Mouse (Mus musculus) megakaryocyte-erythroid progenitor cell, adult 5-6 weeks (primary cell): ENCODE measurements at regions not wholly inside any gene's neighbourhood (a gene's known extent, or its start where the extent isn't known, plus 50 kb on each side); places are given as distances from the start of the nearest gene placed in this dataset.
"Not testable (repeated sequence)": the region's sequence is repeated elsewhere in the genome, so short reads cannot be mapped to it uniquely, and the experiment has no call there.

Experiments used
- ATAC-seq: replicated peaks from 2 replicates; pipeline ENCODE4 v1.8.0; 2016; ENCODE audit warnings: mild to moderate bottlenecking, inconsistent platforms; ENCODE audit not compliant: severe bottlenecking, poor library complexity, low FRiP score, low TSS enrichment

DNA sequence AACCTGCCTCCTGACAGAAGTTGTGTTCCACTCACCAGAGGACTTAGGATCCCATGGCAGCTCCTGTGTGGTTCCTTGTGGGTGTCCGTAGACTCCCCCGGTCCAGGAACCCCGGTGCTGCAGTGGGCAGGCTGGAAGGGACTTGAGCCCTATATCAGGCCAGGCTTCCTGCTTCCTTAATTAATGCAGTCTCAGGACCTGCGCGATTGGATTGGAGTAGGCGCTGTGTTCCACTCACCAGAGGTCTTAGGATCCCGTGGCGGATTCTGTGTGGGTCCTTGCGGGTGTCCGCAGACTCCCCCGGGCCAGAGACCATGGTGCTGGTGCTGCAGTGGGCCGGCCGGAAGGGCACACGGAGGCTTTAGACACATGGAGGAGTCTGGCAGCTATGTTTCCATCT lies 288.7 kb downstream of the Fut8 start:
- not testable (repeated sequence) for ATAC-seq

DNA sequence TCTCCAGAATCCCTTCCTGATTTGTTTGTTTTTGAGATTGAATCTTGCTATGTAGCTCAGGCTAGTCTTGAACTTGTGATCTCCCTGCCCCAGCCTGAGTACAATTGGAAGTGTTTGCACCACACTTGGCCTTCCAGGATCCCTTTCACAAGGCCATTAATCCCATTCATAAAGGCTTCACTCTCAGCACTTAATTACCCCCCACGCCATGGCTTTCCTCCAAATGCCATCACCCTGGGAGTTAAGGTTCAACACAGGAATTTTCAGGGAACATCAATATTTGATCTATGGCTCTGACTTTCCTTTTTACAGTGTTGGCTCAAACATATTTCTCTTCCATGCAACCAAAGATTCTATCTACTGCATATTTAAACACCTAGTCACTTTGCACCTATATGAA lies 289.6 kb downstream of the Fut8 start:
- no peak for ATAC-seq

DNA sequence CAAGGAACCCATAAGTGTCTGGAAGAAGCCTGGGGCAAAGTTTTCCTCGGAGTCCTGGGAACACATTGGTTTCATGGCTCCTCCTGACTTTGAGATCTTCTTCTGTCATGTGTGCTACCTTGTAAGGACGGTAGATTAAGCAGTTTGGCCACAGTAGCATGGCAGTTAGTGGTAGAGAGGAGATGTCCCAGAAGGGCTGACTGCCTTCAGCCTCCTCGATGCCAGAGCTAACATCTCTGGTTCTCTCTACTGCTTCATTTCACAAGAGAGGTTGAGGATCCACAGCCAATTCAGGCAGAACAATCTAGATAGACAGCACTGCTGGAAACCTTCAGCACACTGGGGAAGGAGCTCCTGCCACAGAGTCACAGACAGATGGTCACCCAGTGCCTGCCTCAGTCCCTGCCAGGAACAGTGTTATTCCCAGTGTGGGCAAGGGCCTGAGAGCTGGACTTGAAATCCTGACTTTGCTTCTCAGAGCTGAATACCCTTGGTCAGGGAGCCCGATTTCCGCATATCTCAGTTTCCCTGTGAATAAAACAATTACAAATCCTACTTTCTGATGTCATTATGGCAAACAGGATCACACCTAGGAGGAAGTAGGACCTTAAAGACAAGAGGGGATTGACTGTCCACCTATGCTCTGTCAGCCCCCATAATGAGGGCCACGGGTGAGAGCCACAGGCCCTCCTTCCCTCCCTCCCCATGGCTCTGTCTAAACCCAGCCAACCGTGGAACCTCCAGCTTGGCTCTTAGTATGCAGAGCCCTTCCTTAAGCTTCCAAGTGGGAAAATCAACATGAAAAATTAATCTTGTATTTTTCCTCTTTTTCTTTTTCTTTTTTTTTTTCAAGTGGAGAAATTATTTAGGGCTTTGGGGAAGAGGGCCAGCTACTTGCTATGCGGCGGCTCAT lies 290.3 kb downstream of the Fut8 start:
- no peak for ATAC-seq

DNA sequence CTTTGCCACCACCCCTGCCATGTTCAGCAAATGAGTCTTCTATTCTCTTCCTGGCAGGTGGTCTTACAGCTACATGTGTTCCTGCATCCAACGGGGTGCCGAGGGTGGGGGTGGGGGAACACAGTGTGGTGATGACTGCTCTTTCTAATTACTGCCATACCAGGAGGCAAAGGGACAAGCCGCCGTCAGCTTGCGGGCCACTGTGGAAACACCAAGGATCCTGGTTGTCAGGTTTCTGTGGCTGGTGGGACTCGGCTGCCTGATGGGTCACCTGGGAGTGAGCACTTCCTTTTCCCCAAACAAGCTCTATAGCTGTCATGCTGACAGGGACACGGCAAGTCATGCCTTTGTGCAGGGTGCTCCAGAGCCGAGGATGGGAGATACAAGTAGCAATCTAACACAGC lies 290.9 kb downstream of the Fut8 start:
- no peak for ATAC-seq

DNA sequence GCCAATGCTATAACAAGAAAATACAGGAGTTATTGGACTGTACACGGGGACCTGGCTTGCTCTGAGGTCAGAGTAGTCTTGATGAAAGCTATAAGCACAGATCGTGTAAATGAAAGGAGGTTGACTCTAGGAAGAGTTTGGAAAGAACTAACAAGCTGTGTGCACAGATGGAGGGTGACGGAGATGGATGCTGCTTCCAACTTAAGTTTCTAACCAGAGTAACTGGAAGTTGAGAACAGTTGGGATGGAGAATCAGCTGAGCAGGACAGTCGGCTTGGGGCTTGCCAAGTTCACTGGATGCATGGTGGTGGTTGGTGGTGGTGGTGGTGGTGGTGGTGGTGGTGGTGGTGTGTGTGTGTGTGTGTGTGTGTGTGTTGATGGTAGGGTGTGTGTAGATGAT lies 291.5 kb downstream of the Fut8 start:
- no peak for ATAC-seq

DNA sequence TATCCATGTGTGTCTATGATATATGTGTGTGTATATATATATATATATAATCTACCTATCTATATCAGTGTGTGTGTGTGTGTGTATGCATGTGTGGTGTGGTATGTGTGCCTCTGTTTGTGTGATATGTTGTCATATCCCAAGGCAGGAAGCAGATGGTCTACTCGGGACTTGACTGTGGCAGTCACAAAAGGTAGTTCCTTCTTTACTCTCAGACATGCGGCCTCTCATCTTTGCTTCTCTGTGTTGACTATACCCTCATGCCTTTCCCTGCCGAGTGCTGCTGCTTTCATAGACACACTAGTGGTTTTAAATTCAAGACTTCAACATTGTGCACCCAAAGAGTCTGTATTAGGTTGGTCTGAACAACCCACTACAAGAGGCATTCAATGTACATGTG lies 292.0 kb downstream of the Fut8 start:
- no peak for ATAC-seq

DNA sequence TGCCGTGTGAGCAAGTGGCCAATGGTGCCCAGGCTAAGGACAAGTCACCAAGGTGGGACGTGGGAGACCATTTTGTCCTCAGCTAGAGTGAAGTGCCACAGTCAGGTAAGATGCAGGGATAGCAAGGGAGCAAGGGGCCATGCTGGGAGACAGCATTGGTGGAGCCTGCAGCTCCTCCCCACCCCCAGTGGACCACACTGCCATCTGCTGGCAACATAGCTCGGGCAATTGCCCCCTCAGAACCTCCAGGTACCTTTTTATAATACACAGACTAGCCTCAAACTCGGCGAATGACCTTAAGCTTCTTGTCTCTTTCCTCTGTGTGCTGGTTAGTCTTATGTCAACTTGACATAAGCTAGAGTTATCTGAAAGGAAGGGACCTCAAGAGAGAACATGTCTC lies 293.4 kb downstream of the Fut8 start:
- ATAC-seq = peak; percentile 65

DNA sequence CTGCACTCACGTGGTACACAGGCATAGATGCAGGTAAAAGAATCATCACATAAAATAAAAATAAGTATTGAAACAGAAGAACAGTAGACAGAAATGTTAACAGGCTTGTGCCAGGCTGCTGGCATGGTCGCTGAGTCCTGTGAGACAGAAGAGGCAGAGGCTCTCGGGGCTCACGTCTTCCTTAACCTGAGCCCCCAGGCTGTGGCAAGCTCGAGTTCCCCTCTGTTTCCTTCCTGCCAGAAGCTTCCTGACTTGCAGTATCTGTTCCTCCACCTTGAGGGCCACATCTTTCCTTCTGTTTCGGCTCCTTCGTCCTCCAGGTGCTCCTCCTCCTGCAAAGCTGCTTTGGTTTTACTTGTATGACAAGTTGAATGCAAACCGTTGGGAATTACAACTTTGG lies 294.6 kb downstream of the Fut8 start:
- ATAC-seq = no peak

DNA sequence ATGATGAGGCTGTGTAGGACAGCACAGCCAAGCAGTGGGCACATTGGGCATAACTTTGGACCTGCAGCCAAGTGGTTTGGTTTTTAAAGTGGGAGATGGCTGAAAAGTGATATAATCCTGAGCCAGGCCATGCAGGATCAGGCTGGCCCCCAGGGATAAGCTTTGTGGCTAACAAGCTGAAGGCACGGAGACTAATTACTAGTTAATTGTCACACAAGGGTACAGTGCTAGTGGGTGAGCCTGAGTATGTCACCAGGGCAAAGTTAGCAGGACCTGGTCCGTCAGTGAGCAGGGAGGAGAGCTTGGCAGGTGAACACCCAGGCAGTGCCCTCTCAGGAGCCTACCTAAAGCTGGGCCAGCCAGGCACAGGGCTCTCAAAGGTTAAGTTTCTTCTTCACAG lies 295.7 kb downstream of the Fut8 start:
- 0 out of 2 replicates have a peak, but pooled peaks have one; percentile 8 for ATAC-seq

DNA sequence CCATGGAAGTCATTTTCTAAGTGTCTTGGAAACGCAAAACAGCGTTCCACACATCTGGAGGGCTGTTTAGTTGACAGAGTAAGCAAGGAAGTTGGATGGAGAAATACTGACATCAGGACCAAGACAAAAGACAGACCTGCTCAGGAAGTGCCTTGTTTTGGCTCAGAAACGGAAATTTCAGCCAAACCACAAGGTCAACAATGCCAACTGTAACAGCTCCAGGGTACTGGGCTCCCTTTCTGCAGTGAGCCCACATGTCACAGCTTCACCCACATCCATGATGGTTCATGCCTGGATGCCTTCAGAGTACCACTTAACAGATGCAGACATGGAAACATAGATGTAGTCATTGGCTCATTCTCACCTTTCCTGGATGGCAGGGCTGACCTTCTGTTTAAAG lies 296.2 kb downstream of the Fut8 start:
- ATAC-seq = no peak

DNA sequence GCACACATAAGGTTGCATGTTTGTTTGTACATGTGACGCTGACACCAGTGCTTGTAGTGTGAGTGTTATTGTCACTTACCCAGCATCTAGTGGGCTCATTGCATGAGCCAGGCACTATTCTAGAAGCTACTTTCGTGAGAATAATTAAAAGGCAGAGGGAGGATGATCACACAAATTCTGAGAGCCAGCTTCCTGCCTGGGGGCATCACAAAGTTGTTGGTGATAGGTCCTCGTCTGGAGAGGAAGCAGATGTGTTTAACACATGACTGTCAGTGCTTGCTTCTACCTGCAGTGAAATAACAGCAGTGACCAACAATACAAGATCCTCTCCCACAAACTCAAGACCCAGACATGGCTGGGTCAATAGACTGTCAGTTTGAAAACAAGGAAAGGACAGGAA lies 297.2 kb downstream of the Fut8 start:
- no peak for ATAC-seq

DNA sequence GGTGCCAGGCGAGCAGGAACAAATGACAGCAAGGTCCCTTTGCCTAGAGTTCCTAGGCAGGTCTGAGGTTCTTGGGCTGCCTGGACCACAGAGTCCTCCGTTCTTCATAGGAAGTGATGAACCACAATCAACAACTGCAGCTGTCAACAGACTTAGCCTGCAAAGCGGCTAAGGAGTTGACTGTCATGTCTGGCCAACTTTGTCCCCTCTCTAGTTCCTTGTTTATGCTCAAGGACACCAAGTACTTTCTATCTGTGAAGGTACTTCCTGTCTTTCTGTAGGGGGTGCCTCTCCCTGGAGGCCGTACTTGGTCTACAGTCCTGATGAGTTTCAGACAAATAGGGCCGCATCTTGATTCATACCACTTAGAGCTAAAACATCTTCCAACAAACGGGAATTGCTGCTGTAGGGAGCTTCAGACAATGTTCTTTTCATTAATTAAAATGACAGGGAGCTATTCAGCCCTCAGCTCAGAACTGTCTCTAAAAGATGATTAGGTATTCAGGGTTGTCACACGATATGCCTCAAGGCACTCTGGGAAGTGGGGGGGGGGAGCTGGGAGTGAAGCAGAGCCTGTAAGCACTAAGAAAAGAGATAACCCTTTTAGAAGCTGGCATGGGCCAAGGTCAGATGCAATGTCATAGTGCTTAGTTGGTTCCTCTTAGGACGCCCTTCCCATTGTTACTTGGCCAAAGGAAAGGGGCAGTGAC lies 299.4 kb downstream of the Fut8 start:
- ATAC-seq = peak; percentile 42; the same call in 1 of the 2 replicates

DNA sequence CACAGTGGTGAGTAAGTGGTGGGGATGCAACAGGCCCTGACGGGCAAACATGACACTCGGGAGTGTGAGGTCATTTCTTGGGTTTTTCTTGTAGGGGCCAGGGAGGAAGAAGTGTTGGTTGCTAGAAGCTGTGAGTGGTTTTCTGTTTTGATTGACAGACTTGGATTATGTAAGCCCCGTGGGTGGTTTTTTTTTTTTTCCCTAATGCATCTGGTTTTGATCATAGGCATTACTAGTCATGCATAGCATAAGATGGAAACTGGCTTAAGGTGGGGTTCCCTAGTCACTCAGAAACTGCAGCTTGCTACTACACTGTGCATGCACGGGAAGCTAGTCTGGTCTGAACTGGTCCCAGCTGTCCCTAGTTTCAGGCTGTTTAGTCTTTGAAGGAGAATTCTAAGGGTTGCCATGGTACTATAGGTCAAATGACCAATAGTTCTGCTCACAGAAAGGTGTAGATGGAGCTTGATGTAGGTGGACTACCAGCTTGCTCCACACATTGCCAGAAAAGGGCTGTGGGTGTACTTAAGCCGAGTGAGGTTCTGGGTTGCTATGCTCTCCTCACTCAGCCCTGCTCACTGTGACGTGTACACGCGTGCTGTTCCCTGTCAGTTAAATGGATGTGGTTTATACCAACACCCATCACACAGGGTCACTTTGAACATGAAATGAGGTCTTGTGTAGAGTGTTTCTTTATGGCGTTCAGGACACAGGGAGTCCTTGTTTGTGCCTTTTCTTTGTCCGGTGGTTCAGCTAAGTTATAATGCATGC lies 301.9 kb downstream of the Fut8 start:
- ATAC-seq = no peak

DNA sequence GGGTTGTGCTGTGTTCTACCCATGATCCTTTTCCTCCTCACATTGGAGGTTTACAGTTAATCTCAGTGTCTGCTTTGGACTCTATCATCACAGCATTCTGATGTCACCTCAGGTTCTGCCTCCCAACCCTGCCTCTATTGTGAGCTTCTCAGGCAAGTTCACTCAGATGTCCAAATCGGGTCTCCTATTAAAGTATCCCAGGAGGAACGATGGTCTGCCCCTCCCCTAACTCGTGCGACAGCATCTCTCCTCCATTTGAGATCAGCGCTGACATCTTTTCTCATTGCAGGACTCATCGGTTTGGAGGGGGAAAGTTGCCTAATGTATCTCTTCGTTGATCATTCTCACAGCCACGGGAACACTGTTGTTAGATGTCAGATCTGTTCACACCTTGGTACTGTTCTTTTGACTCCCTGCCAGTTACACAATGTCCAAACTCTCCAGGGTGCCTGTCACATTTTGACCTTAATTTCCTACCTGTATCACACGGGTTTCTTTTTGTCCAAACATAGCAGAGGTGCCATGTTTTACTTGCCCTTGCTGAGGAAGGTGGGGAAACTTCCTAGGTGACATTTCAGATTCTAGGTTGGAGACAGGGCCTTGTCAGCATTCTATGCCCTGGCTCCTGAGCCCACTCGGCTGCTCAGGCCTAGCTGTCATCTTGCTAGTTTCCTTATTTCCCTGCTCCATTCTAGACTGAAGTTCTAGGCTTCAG lies 303.3 kb downstream of the Fut8 start:
- no peak for ATAC-seq

DNA sequence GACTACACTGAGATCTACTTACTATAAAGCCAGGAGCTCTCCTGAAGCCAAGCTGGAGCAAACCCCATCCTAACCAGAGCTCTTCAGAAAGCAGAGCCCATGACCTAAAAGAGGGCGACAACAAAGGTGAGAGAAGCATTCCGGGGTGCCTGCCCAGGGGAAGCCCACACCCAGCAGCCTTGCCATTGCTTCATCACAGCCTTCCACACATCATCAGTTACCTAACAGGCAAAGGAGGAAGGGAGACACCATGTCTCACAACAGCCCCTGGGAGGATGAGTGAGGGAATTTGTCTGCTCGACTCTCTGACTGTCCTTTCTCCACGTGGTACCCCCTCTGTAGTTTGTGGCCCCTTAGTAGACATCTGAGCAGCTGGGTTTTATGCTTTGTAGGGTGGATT lies 303.9 kb downstream of the Fut8 start:
- ATAC-seq = no peak

DNA sequence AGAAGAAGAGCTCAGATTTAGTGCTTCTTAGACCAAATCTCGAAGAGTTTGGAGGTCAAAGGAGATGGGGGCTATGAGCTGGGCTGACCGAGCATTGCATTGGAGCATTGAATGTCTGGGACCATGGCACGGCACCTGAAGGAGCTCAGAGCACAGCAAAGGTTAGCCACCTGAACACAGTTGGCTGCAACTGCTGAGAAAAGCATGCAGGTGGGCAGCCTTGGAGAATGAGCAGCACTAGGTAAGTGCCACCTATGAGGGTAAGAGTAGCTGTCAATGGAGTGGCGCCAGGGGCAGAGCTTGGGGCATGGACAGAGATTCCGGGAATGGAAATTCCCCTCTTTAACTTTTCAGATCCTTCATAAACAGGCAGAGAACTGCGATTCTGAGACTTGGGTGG lies 305.7 kb downstream of the Fut8 start:
- no peak for ATAC-seq

DNA sequence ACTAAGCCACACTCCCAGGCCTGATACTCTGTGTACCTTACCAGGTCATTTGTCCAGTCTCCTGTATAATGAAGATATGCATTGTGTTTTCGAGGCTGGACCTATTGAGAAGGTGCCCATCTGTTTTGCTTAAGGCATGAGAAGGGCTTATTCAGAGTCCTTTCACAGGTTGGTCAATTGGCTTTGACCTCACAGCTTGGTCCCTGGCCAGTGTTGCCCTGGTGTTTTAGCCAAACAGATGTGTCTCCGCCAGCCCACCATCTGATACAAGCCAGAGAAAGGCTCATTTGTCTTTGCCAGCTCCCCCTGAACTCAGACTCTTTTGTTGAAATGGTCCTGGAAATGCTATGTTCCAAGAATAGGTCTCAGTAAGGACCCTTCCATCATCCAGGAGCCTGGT lies 308.2 kb downstream of the Fut8 start:
- no peak for ATAC-seq

DNA sequence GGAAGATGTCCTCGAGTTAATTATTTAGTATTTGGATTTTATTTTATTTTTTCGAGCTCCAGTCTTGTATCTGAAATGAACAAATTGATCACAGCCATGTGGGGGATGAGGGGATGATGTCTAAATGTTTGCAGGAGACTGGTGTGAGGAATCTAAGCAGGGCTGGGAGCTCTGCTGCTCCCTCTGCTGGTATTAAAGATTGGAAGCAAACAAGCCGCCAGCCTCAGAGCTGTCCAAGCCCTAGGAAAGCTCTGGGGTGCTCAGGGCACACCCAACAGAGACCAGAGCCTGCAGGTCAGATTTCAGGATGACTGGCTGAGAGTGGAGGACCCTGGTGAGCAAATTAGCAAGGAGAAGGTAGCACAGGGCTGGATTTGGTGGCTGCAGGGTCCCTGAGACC lies 330.4 kb downstream of the Fut8 start:
- peak; percentile 77 for ATAC-seq

DNA sequence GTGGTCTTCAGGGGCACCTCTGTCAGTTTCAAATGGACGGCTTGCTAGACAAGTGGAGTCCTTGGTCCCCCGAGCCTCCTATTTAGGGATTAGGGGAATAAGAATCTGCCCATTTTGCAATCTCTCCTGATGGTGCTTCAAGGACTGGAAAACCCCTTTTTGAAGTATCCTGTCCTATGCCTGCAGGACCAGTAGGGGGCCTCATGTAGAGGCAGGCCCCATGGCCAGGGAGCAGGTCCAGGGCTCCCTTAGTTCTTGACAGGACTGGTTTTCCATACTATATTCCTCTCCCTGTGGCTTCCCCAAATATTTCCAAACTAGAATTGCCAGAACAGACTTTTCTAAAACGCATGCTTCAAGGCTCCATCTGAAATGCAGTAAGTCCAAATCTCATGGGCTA lies 332.6 kb downstream of the Fut8 start:
- ATAC-seq = no peak

DNA sequence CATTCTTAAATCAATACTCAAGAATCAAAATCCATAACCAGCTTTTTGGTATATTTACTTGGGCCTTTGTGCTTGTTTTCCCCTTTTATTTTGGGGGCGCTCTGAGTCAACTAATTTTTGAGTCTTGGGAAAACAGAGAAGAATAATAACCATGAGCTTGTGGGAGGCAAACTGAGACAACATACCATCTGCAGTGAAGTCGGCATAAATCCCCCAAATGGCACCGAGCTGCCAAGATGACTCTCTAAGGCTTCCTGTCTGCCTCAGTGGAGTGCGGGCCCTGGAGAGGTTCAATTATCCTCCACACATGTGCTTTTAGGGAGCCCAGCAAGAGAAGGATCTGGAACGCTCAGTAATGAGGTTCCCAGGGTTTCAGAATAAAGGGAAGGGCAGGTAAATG lies 333.1 kb downstream of the Fut8 start:
- no peak for ATAC-seq
